Mouse (Mus musculus) CH12.LX (cell line): ENCODE results near the gene Prkch.

Source experiments
- CHD2 ChIP-seq: IDR thresholded peaks from 2 replicates; pipeline ENCODE4 v1.6.1; 2011; ENCODE audit warnings: low read length, improper control_type of control experiment
- CTCF ChIP-seq, 2 experiments: IDR thresholded peaks in 1 of 2; conservative IDR thresholded peaks in 1 of 2; 2 replicates each; pipeline ENCODE4 v1.5.1; 2011 to 2012; ENCODE audit warnings: low read depth in 2 of 2, low read length in 2 of 2, improper control_type of control experiment in 1 of 2, inconsistent platforms in 1 of 2, mild to moderate bottlenecking in 1 of 2, moderate library complexity in 1 of 2
- EP300 ChIP-seq: IDR thresholded peaks from 2 replicates; pipeline ENCODE4 v1.6.1; 2011; ENCODE audit warnings: low read length, improper control_type of control experiment
- GABPA ChIP-seq: IDR thresholded peaks from 2 replicates; pipeline ENCODE4 v1.6.1; 2012; ENCODE audit warnings: low read depth, low read length, improper control_type of control experiment, inconsistent platforms; ENCODE audit not compliant: insufficient replicate concordance
- IRF4 ChIP-seq: IDR thresholded peaks from 2 replicates; pipeline ENCODE4 v1.6.1; 2014; ENCODE audit warnings: low read depth, mild to moderate bottlenecking, inconsistent platforms, low read length, improper control_type of control experiment
- NRF1 ChIP-seq: IDR thresholded peaks from 2 replicates; pipeline ENCODE4 v1.6.1; 2014; ENCODE audit warnings: low read depth, mild to moderate bottlenecking, inconsistent platforms, low read length, improper control_type of control experiment, moderate library complexity
- POLR2A ChIP-seq: IDR thresholded peaks from 2 replicates; pipeline ENCODE4 v1.6.1; 2011; ENCODE audit warnings: low read depth, mild to moderate bottlenecking, improper control_type of control experiment, low read length
- SIN3A ChIP-seq: IDR thresholded peaks from 2 replicates; pipeline ENCODE4 v1.6.1; 2012; ENCODE audit warnings: low read length, improper control_type of control experiment, inconsistent platforms
- SMC3 ChIP-seq: IDR thresholded peaks from 2 replicates; pipeline ENCODE4 v1.6.1; 2011; ENCODE audit warnings: low read depth, low read length, improper control_type of control experiment
- TCF12 ChIP-seq: IDR thresholded peaks from 2 replicates; pipeline ENCODE4 v1.6.1; 2014; ENCODE audit warnings: low read depth, mild to moderate bottlenecking, inconsistent platforms, low read length, improper control_type of control experiment
- UBTF ChIP-seq: IDR thresholded peaks from 2 replicates; pipeline ENCODE4 v1.6.1; 2012; ENCODE audit warnings: low read depth, mild to moderate bottlenecking, inconsistent platforms, low read length, improper control_type of control experiment, moderate library complexity
- USF1 ChIP-seq: IDR thresholded peaks from 2 replicates; pipeline ENCODE4 v1.6.1; 2014; ENCODE audit warnings: low read depth, mild to moderate bottlenecking, inconsistent platforms, low read length, improper control_type of control experiment
- ZC3H11A ChIP-seq: IDR thresholded peaks from 2 replicates; pipeline ENCODE4 v1.6.1; 2012; ENCODE audit warnings: low read depth, mild to moderate bottlenecking, inconsistent platforms, low read length, improper control_type of control experiment
- ZKSCAN1 ChIP-seq: IDR thresholded peaks from 2 replicates; pipeline ENCODE4 v1.6.1; 2012; ENCODE audit warnings: low read depth, inconsistent platforms, low read length, improper control_type of control experiment, borderline replicate concordance

DNA sequence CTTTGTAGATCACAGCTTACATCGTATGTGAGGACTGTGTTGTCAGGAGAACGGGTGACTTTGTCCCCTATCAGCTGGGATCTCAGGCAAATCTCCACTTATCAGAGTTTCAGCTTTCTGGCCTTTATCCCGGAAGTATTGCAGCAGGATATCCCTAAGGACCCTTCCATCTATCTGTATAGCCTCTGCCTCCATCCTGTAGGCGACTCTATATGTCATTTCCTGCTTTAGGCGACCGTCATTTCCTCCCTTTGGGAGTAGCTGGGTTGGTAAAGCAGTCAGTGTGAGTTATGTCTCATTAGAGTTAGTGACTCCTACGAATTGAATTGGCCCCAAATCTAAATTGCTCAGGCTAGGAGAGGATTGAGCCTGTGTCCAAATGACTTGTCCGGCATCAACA lies 10.6 kb downstream of the Prkch start:
- TF ChIP-seq USF1 (no peak), CTCF (conservative IDR thresholded peaks at IDR 0.05 in 1 of 2, IDR thresholded peaks at IDR 0.05 in 1 of 2; ENCODE audit: low read depth in 2 of 2, low read length in 2 of 2) (no peak), SMC3 (no peak), EP300 (no peak), UBTF (no peak), TCF12 (no peak), IRF4 (no peak), NRF1 (no peak), POLR2A (no peak), ZKSCAN1 (no peak), CHD2 (no peak), ZC3H11A (no peak), SIN3A (no peak), GABPA (no peak)
